Mouse (Mus musculus) right cerebral cortex, postnatal 10 days (tissue): ENCODE measurements around the gene Gramd1a.

Source experiments
- DNase-seq, 2 experiments: peaks; one replicate each; pipeline ENCODE4 v3.0.0; 2021; ENCODE audit warnings: low spot score in 2 of 2

Gene Gramd1a

DNA sequence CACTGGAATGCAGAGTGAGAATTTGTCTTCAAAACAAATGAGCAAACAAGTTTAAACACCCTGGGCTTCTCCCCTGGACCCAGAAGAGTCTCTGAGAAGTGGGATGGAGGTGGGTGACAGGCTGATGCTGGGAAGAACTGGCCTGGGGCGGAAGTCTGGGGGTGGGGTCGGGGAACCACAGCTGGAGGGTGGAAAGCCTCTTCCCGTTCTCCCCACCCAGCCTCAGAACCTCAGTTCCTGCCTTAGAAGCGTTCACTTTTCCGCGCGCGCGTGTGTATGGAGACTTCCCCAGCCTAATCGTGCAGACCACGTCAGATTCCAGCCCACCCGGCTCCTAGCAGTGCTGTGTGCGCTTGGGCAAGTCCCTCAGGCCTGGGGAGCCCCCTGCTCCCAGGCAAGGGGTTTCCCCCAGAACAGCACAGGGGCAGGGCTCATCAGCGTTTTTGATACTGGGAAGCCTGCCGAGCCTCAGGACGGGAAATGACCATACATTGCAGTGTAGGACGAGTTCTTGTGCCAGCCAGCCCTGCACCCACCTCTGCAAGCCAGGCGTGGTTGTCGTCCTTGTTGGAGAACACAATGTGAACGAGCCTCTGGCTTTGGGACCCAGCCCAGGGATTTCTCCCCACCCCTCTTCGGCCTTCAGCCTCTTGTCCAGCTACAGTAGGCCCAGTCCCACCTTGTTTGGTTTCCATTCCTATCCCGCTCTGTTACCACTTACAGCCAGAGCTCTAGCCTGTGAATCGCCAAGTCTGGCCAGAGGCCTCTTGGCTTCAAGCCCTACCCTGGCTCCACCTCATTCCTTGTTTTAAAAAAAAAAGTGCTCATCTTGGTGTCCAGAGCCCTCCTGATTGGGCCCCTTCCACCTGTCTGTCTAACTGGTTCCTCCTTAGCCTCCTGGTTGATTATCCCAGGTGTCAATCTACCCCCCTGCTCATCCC, 4.1 kb downstream of the Gramd1a start:
- peak; percentile 76 to 78 for DNase-seq

- DNase-seq = peak; percentile 92
These were observed 5.0 kb downstream of the Gramd1a start for GRCm38 (mm10) chr7:31150566-31151300.

- DNase-seq = no peak
These were observed 5.7 kb downstream of the Gramd1a start for GRCm38 (mm10) chr7:31149751-31150565.

- no peak for DNase-seq
These were observed 6.4 kb downstream of the Gramd1a start for GRCm38 (mm10) chr7:31149271-31149670.

DNA sequence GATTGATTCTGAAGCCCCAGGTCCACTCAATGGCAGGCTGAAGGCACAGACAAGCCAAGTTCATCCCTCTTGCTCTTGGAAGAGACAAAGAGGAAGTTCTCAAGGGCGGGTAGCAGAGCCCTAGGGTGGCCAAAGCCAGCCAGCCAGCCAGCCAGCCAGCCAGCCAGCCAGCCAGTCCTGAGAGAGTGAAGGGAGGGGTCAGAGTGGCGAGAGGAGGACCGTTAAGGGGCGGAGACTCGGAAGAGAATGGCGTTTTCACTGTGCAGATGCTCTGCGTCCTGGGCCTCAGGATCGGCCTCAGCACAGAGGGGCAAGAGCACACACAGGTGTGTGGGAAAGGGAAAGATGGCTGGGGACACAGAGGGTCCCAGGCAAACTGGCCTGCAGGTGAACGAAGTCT, 6.9 kb downstream of the Gramd1a start:
- peak; percentile 71 to 73 for DNase-seq

GRCm38 (mm10) chr7:31148086-31148485, 7.6 kb downstream of the Gramd1a start:
- DNase-seq = no peak

GRCm38 (mm10) chr7:31145596-31146160, 10.0 kb downstream of the Gramd1a start:
- no peak for DNase-seq

GRCm38 (mm10) chr7:31144886-31145285, 10.8 kb downstream of the Gramd1a start:
- no peak for DNase-seq

GRCm38 (mm10) chr7:31140941-31141340, 14.8 kb downstream of the Gramd1a start:
- no peak for DNase-seq

DNA sequence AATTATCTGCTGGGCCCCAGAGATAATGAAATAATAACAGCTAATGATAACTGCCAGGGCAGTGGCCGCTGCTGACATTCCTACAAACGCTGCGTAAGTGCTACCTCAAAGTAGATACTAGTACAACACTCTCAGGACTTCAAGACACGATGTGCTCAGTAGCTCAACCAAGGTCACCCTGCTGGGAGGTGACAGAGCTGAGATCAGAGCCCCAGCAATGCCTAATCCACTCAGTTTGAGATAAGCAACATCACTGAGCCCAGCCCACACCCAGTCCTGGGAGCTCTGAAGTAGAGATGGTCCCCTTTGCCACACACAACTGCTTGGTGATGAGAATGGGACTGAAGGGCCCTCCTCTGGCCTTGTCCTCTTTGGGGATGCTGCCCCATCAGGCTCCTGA, 15.4 kb downstream of the Gramd1a start:
- peak in 1 of 2 experiments; percentile 17 for DNase-seq

DNA sequence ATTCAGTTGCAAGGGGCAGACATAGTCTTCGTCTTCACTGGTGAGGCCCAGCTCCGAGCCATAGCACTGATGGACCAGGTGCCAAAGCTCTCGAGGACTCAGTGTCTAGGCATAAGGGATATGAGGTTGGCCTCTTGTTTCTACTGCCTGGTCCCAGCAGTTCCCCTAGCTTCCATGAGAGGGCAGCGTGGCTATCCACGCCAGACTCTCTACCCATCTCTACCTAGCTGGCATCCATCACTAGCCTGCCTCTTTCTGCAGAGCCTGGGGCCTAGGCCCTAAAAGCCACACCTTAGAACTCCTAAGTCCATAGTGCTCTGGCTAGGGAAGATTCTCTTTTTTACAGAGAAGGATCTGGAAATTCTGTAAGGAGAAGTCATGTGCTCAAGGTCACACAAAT, 15.9 kb downstream of the Gramd1a start:
- peak in 1 of 2 experiments; percentile 75 for DNase-seq

DNA sequence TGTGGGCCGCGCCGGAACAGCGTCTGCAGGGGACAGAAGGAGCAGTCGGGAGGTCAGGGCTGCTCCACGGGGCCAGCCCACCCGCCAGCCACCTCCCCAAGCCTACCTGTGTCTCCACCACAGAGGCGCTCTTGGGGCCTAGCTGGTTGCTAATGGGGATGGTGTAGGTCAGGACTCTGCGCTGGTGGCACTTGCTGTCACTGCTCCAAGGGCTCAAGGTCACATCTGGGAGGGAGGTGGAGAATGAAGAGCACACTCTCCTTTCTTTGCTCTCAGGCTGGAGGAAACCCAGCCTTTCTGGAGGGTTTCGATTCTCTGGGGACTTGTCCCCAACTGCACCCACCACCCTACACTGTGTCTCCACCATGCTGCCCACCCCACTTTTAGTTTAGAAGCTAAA, 20.0 kb downstream of the Gramd1a start:
- DNase-seq = no peak

DNA sequence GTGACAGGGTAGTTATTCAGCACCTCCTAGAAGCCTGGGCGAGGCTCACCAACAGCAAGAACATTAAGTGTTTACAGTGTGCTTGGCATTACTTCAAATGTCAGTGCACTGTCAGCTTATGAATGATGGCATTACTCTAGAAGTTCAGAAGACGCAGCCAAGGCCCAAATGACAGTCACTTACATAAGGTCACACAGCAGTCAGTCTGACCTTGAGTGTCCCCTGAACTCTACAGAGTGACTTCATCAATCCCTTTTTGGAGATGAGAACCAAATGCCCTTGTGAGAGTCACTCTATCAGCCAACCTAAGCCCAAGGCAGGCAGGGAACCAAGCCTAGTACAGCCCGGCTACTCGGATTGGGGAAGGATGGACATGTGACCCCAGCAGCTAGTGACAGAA, 23.8 kb downstream of the Gramd1a start:
- DNase-seq = no peak

DNA sequence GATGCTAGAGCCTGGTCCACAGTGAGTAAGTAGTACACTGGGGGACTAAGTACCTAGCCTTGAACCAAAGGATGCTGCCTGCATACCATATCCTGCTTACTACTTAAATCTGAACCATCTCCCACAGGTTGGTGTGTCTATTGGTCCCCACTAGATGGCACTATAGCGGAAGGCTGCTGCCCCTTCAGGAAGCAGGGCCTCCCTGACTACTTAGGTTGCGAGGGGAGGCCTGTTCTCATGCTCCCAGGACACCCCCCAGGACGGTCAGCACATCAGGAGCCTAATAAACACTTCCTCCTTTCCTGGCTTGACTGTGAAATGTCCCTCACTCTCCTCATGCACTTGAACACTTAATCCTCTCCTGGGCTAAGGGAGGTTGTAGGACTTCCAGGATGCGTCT, 24.9 kb downstream of the Gramd1a start:
- DNase-seq = peak; percentile 72 to 79

DNA sequence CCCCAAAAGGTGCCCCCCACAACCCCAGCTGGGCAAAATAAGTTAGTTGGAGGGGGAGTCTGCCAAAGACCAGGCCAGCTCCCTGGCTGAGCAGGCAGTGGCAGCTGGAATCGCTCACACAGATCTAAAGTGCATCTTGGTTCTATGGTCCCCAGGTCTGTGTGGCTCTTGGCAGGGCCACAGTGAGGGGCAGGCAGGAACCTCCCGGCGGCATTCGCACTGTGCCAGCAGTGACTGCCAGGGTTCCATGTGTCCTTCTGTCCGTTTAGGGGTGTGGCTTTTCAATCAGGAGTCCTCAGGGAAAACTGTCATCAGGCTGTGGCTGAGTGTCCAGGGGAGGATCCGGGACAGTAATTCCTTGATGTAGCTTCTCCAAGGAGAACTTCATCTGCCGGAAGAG, 25.5 kb downstream of the Gramd1a start:
- DNase-seq = no peak

GRCm38 (mm10) chr7:31128157-31128705, 27.5 kb downstream of the Gramd1a start:
- DNase-seq = no peak

DNA sequence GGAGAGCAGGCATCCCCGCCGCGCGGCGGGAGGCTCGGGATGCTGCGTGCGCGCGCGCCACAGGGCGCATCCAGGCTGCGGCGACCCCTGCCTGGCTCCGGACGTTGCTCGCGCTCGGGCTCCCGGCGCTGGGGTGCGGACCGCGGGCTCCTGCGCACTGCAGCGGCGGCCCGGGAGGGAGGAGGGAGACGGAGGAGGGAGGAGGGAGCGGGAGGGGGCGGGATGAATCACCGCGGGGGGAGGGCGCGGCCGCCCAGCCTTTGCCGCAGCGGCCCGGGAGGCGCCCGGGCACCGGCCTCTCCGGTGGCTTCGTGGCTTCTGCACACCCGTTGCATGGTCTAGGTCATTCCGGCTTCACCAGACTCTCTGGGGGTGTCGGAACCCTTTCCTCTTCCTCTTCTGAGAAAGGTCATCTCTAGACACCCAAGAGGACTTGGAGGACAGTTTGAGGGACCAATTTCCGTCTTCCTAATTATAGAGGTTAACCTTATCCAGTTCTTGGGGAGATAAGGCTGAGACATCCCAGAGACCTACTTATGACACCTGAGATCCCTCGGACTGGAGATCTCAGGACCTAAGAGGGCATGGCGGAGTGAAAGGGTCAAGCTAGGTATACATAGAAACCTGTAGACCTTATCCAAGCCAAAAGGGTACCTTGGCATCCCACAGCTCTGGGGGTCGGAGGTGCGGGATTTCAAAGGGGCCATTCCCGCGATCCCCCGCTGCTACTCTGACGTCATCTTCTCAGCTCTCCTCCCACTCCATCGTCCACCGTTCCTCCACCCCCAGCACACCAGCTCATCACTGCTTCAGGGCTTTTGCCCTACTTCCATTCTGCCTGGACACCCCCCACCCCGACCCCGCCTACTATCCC, 28.6 kb downstream of the Gramd1a start, which contains the start of gene Scn1b:
TSS of gene Scn1b (minus strand) at position 153 of the 874 bp plus-strand sequence.
- DNase-seq = peak; percentile 79 to 86

- DNase-seq = peak; percentile 60 to 66
These were observed 29.4 kb downstream of the Gramd1a start for GRCm38 (mm10) chr7:31126211-31126751.

DNA sequence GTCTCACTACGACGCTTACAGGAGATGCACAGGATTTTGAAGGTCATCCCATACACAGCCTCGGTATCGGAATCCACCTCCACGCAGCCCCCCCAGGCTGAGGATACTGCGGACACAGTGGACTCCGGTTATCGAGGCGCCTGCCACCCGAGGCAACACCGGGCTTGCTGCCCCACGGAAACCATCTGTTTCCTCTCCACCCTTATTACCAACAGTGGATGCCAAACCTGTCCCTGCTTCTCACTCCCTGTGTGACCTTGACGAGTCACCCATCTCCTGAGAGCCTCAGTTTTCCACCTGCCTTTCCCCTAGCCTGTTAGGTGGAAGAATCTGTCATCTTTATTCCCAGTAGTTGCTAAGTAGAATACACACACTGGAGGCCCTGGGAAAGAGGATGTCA, 30.6 kb downstream of the Gramd1a start:
- DNase-seq = no peak

DNA sequence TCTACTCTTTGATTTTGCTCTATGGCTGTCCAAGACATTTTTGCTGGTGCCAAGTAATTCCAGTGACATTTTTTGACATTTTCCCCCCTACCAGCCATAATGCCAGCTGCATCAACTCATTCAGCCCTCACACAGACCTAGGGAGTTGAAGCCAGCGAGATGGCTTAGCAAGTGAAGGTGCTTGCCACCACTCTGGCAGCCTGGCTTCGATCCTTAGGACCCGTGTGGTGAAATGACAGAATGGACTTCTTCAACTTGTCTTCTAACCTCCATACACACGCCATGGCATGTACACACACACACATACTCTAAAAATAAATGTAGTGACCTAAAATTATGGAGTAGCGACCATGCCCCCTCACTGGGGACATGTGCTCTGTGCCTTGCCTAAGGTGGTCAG, 31.3 kb downstream of the Gramd1a start:
- no peak for DNase-seq
